Mouse (Mus musculus) urinary bladder, adult 18-20 months (tissue): ENCODE results near the gene Timm8a1.

Source experiments
- DNase-seq, 2 experiments: peaks; one replicate each; pipeline ENCODE4 v3.0.0; 2022; ENCODE audit warnings: low spot score in 2 of 2, mixed read lengths in 2 of 2

The Timm8a1 gene

DNA sequence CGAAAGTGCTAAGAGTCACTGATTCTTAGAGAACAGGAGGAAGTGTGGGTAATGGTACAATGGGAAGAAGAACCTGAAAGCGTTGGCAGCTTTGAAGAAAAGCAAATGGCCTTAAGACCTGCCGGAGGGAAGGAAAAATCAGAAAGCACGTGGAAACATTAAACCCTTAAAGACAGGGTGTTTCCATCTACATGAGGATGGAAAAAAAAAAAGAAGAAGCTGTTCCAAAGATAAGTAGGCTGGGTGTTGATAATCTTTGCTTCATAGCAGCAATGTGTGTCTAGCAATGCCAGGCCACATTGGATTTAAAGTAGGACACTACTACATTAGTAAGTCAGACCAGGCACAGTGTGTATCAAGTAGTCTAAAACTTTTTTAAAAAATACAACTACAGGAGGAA is 16.4 kb downstream of the Timm8a1 start:
- DNase-seq = no peak

DNA sequence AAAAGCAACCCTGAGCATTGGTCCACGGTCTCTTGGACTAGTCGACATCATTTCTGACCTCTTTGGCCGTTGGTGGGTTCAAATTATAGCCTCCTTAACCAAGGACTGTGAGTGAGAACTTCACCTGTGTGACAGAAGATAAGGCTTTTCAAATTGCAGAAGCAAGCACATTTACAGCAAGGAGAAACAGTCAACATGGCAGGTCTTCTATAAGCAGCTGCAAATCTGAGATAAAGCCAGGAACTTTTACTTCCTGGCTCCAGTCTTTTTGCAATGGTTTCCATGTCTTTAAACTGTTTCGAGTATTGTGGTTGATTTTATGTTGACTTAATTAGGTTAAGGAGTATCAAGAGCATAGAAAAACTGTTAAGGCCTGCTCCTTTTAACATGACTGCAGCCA is 17.9 kb downstream of the Timm8a1 start:
- DNase-seq = no peak

DNA sequence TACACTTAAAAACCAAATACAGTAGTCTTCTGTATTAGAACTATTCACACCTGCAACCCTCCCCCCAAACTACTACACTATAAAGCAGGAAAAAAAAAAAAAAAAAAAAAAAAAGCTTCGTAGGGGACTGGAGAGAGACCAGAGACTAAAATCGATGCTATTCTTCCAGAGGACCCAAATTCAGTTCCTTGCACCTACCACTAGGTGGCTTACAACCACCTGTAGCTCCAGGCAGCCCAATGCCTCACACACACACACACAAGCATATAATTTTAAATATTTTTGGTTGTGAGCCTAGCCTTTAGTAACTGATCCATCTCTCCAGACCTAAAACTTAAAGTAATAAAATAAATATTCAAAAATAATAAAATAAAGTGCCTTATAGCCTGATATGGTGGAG is 32.2 kb downstream of the Timm8a1 start:
- DNase-seq = no peak

DNA sequence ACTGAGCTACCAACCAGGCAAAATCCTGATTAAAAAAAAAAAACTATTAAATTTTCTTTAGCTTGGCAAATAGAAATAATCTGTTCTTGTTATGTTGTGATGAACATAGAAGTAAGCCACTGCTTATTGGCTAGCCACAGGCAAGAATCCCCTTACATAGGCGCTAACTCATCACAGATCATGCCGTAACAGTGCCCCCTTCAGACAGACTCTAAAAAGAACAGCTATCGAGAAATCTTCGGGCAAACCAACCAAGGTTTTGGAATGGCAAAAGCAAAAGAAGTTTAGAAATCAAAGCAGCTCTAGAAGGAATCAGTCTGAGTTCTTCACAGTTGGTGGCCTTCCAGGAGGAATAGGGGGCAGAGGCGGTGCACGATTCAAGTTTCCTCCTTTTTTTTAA is 33.7 kb downstream of the Timm8a1 start:
- no peak for DNase-seq

DNA sequence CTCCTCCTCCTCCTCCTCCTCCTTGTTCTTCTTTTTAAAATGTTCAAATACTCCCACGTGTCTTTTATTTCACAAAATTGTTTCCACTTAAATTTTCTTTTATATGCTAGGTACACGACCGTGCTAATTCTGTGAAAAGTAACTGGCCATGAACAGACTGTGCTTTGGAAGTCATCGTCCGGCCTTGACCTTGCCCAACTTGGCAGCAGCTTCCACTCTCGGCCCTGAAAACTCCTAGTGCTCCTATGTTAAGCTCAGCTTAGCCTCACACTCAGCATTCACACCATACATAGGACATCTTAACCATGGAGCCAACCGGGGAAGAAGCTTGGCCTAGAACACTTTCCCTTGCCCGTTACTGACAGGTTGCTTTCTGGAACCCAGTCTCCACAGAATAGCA is 41.0 kb downstream of the Timm8a1 start:
- no peak for DNase-seq
